Mouse (Mus musculus) lung, embryonic 14.5 days (tissue): ENCODE measurements at regions not wholly inside any gene's neighbourhood (a gene's known extent, or its start where the extent isn't known, plus 50 kb on each side); places are given as distances from the start of the nearest gene placed in this dataset.

Source experiments
- ATAC-seq: fragments of 200-750 bp; cut with Nextera tagmentation; 2 replicates; pipeline ENCODE4 v1.8.0; 2017; ENCODE audit warnings: mild to moderate bottlenecking, moderate TSS enrichment, moderate library complexity; ENCODE audit not compliant: insufficient read depth
- DNase-seq: peaks from one replicate; pipeline ENCODE4 v3.0.0-alpha.2; 2015
- H3K27ac ChIP-seq: fragments of 300-500 bp; sonication (generic); 2 replicates; pipeline ENCODE4 v1.5.1; 2014; ENCODE audit warnings: low read depth, mild to moderate bottlenecking, moderate library complexity
- H3K27me3 ChIP-seq: fragments of 300-500 bp; sonication (generic); 2 replicates; pipeline ENCODE4 v1.6.1; 2014; ENCODE audit warnings: low read length, control low read depth; ENCODE audit not compliant: insufficient read depth
- H3K36me3 ChIP-seq: fragments of 300-500 bp; sonication (generic); 2 replicates; pipeline ENCODE4 v1.6.1; 2014; ENCODE audit warnings: control low read depth; ENCODE audit not compliant: insufficient read depth
- H3K4me1 ChIP-seq: fragments of 300-500 bp; sonication (generic); 2 replicates; pipeline ENCODE4 v1.6.1; 2014; ENCODE audit warnings: antibody characterized with exemption, control low read depth; ENCODE audit not compliant: insufficient read depth
- H3K4me2 ChIP-seq: fragments of 300-500 bp; sonication (generic); 2 replicates; pipeline ENCODE4 v1.6.1; 2014; ENCODE audit warnings: mild to moderate bottlenecking
- H3K4me3 ChIP-seq: fragments of 300-500 bp; sonication (generic); 2 replicates; pipeline ENCODE4 v1.5.1; 2014; ENCODE audit warnings: low read depth, low read length
- H3K9ac ChIP-seq: fragments of 300-500 bp; sonication (generic); 2 replicates; pipeline ENCODE4 v1.6.1; 2014
- H3K9me3 ChIP-seq: fragments of 300-500 bp; sonication (generic); 2 replicates; pipeline ENCODE4 v1.6.1; 2016; ENCODE audit warnings: low read depth, low read length, control low read depth
- CTCF ChIP-seq: IDR thresholded peaks from 2 replicates; pipeline ENCODE4 v1.5.1; 2016; ENCODE audit warnings: antibody characterized with exemption, low read depth
- WGBS: fragments of 180-500 bp; shearing (Covaris S2); extraction: QIAGEN DNeasy Blood & Tissue Kit; methylation state at CpG from one replicate; pipeline ENCODE4 v1.1.7; 2014; 5-methylcytosine and 5-hydroxymethylcytosine counted together

- no peaks in the 10 kb centered on the region for H3K27me3 ChIP-seq
- no peaks in the 10 kb centered on the region for H3K4me1 ChIP-seq
- no peak for DNase-seq
- TF ChIP-seq CTCF = no peak
- no peak overlapping the region for H3K9ac ChIP-seq
- no peak for ATAC-seq
- no peaks in the 10 kb centered on the region for H3K9me3 ChIP-seq
- no peak overlapping the region for H3K4me2 ChIP-seq
- H3K36me3 ChIP-seq = no peaks in the 10 kb centered on the region
- 66% methylated on average over 6 of the region's 6 CpGs for WGBS
- H3K27ac ChIP-seq = no peak overlapping the region
- H3K4me3 ChIP-seq = no peak overlapping the region
Measured at GRCm38 (mm10) chr19:26511756-26512155, 93.1 kb upstream of the Smarca2 start.

- H3K4me3 ChIP-seq = no peak overlapping the region
- H3K4me1 ChIP-seq = no peaks in the 10 kb centered on the region
- H3K27me3 ChIP-seq = no peaks in the 10 kb centered on the region
- H3K9me3 ChIP-seq = no peaks in the 10 kb centered on the region
- TF ChIP-seq CTCF = no peak
- H3K36me3 ChIP-seq = no peaks in the 10 kb centered on the region
- no peak overlapping the region for H3K27ac ChIP-seq
- no peak overlapping the region for H3K9ac ChIP-seq
- WGBS = 79% methylated on average over 3 of the region's 3 CpGs
- H3K4me2 ChIP-seq = no peak overlapping the region
- ATAC-seq (no peak), DNase-seq (no peak)
Measured at GRCm38 (mm10) chr19:26524583-26524982, 80.3 kb upstream of the Smarca2 start.

GRCm38 (mm10) chr19:26531390-26531789 is 73.5 kb upstream of the Smarca2 start:
- Histone ChIP-seq H3K27me3 (no peaks in the 10 kb centered on the region), H3K36me3 (no peaks in the 10 kb centered on the region), H3K9me3 (no peaks in the 10 kb centered on the region), H3K27ac (no peak overlapping the region), H3K9ac (no peak overlapping the region), H3K4me1 (no peaks in the 10 kb centered on the region), H3K4me2 (no peak overlapping the region), H3K4me3 (no peak overlapping the region)
- TF ChIP-seq CTCF = no peak
- 56% methylated on average over 4 of the region's 4 CpGs for WGBS
- no peak for DNase-seq
- no peak for ATAC-seq

- Histone ChIP-seq H3K27me3 (no peaks in the 10 kb centered on the region), H3K4me1 (no peaks in the 10 kb centered on the region), H3K27ac (no peak overlapping the region), H3K9me3 (no peaks in the 10 kb centered on the region), H3K36me3 (no peaks in the 10 kb centered on the region), H3K4me2 (no peak overlapping the region), H3K9ac (no peak overlapping the region), H3K4me3 (no peak overlapping the region)
- ATAC-seq (no peak), DNase-seq (no peak)
- WGBS = 30% methylated on average over 6 of the region's 6 CpGs
- TF ChIP-seq CTCF = no peak
Measured at GRCm38 (mm10) chr19:26532509-26532908, 72.3 kb upstream of the Smarca2 start.

GRCm38 (mm10) chr19:26545671-26546070 is 59.2 kb upstream of the Smarca2 start:
- no peak for TF ChIP-seq CTCF
- Histone ChIP-seq H3K4me1 (no peaks in the 10 kb centered on the region), H3K9me3 (peaks cover 3% of the 10 kb centered on the region; the same call in 1 of the 2 replicates), H3K4me3 (no peak overlapping the region), H3K27ac (no peak overlapping the region), H3K36me3 (no peaks in the 10 kb centered on the region), H3K27me3 (no peaks in the 10 kb centered on the region), H3K4me2 (no peak overlapping the region), H3K9ac (no peak overlapping the region)
- no peak for DNase-seq
- WGBS = 35% methylated on average over 3 of the region's 3 CpGs
- ATAC-seq = no peak

GRCm38 (mm10) chr19:26547522-26547921 is 57.3 kb upstream of the Smarca2 start:
- Histone ChIP-seq H3K4me3 (no peak overlapping the region), H3K27me3 (no peaks in the 10 kb centered on the region), H3K9ac (no peak overlapping the region), H3K27ac (no peak overlapping the region), H3K4me2 (no peak overlapping the region), H3K36me3 (no peaks in the 10 kb centered on the region), H3K9me3 (peaks cover under 1% of the 10 kb centered on the region; the same call in 1 of the 2 replicates), H3K4me1 (no peaks in the 10 kb centered on the region)
- no peak for TF ChIP-seq CTCF
- 79% methylated on average over 6 of the region's 6 CpGs for WGBS
- no peak for ATAC-seq
- DNase-seq = no peak

- Histone ChIP-seq H3K4me3 (no peak overlapping the region), H3K36me3 (no peaks in the 10 kb centered on the region), H3K9me3 (no peaks in the 10 kb centered on the region), H3K9ac (no peak overlapping the region), H3K27ac (no peak overlapping the region), H3K4me2 (no peak overlapping the region), H3K4me1 (no peaks in the 10 kb centered on the region), H3K27me3 (no peaks in the 10 kb centered on the region)
- DNase-seq (no peak), ATAC-seq (no peak)
- TF ChIP-seq CTCF = no peak
- 73% methylated on average over 14 of the region's 14 CpGs for WGBS
Measured at GRCm38 (mm10) chr19:26548562-26549270, 56.1 kb upstream of the Smarca2 start.
